Mouse (Mus musculus): ENCODE results near the gene Numb.

Numb gene

GRCm38 (mm10) chr12:83785305-83785704 is 136.4 kb downstream of the Numb start:
- CTCF ChIA-PET = interaction anchor here (0.7 kb wide), 1 partner anchor 15 kb away, joined by 3 read pairs; no protein-coding TSS in a partner anchor

GRCm38 (mm10) chr12:83782669-83783068 is 139.1 kb downstream of the Numb start:
- CTCF ChIA-PET = interaction anchor here (0.6 kb wide), 1 partner anchor 249 kb away, joined by 3 read pairs; no protein-coding TSS in a partner anchor

- CTCF ChIA-PET = no interaction called here
Observed at GRCm38 (mm10) chr12:83781640-83782278, 140.0 kb downstream of the Numb start.

- CTCF ChIA-PET = no interaction called here
Observed at GRCm38 (mm10) chr12:83781204-83781603, 140.5 kb downstream of the Numb start.

GRCm38 (mm10) chr12:83780181-83780580 is 141.6 kb downstream of the Numb start:
- CTCF ChIA-PET = interaction anchor here (0.6 kb wide), 1 partner anchor 39 kb away, joined by 3 read pairs; no protein-coding TSS in a partner anchor

- CTCF ChIA-PET = no interaction called here
Observed at GRCm38 (mm10) chr12:83776766-83777165, 145.0 kb downstream of the Numb start.

- CTCF ChIA-PET = interaction anchor here (0.5 kb wide), 1 partner anchor 720 kb away, joined by 4 read pairs; no protein-coding TSS in a partner anchor
Observed at GRCm38 (mm10) chr12:83775621-83776020, 146.1 kb downstream of the Numb start.

- CTCF ChIA-PET = no interaction called here
Observed at GRCm38 (mm10) chr12:83770418-83771256, 151.1 kb downstream of the Numb start.

- CTCF ChIA-PET = no interaction called here
Observed at GRCm38 (mm10) chr12:83768235-83768899, 153.4 kb downstream of the Numb start.

- CTCF ChIA-PET = no interaction called here
Observed at GRCm38 (mm10) chr12:83767833-83768232, 153.9 kb downstream of the Numb start.

- CTCF ChIA-PET = no interaction called here
Observed at GRCm38 (mm10) chr12:83765965-83766603, 155.7 kb downstream of the Numb start.

- CTCF ChIA-PET = no interaction called here
Observed at GRCm38 (mm10) chr12:83764519-83764918, 157.2 kb downstream of the Numb start.

GRCm38 (mm10) chr12:83764044-83764365 is 157.7 kb downstream of the Numb start:
- CTCF ChIA-PET = no interaction called here

- CTCF ChIA-PET = no interaction called here
Observed at GRCm38 (mm10) chr12:83763311-83764043, 158.3 kb downstream of the Numb start, which contains the start of gene Papln. Gene Papln (plus strand): TSS chr12:83763634.

GRCm38 (mm10) chr12:83762706-83763105 is 159.0 kb downstream of the Numb start:
- CTCF ChIA-PET = no interaction called here

- CTCF ChIA-PET = no interaction called here
Observed at GRCm38 (mm10) chr12:83760201-83760600, 161.5 kb downstream of the Numb start.

- CTCF ChIA-PET = no interaction called here
Observed at GRCm38 (mm10) chr12:83758735-83759134, 163.0 kb downstream of the Numb start.

GRCm38 (mm10) chr12:83752495-83752894 is 169.2 kb downstream of the Numb start:
- CTCF ChIA-PET = no interaction called here

GRCm38 (mm10) chr12:83749186-83749585 is 172.5 kb downstream of the Numb start:
- CTCF ChIA-PET = no interaction called here

All from spleen, embryonic (tissue).